Mouse (Mus musculus) ES-Bruce4 (cell line): ENCODE data around the gene Rcvrn.

ENCODE experiments used
- EP300 ChIP-seq: IDR thresholded peaks from 2 replicates; pipeline ENCODE4 v1.6.1; 2011; ENCODE audit warnings: low read depth, low read length; ENCODE audit not compliant: insufficient read depth
- POLR2A ChIP-seq: IDR thresholded peaks from one replicate; pipeline ENCODE4 v1.8.1; 2011; ENCODE audit warnings: low read length; ENCODE audit not compliant: insufficient read depth

GRCm38 (mm10) chr11:67654514-67654913 lies 40.6 kb upstream of the Rcvrn start:
- TF ChIP-seq POLR2A (no peak), EP300 (no peak)
